Mouse (Mus musculus): ENCODE data around the gene Auts2.

Gene Auts2

GRCm38 (mm10) chr5:131826362-131827261, 716.5 kb downstream of the Auts2 start:
- no peak for DNase-seq

- DNase-seq: no peak
These were observed 717.7 kb downstream of the Auts2 start for GRCm38 (mm10) chr5:131825421-131825820.

GRCm38 (mm10) chr5:131824197-131824991, 718.8 kb downstream of the Auts2 start:
- DNase-seq: peak; percentile 34 to 57

GRCm38 (mm10) chr5:131821461-131821860, 721.7 kb downstream of the Auts2 start:
- DNase-seq: no peak

GRCm38 (mm10) chr5:131819251-131819691, 723.9 kb downstream of the Auts2 start:
- no peak for DNase-seq

GRCm38 (mm10) chr5:131815498-131815897, 727.6 kb downstream of the Auts2 start:
- no peak for DNase-seq

GRCm38 (mm10) chr5:131814503-131815003, 728.6 kb downstream of the Auts2 start:
- no peak for DNase-seq

- DNase-seq: no peak
These were observed 729.1 kb downstream of the Auts2 start for GRCm38 (mm10) chr5:131813952-131814502.

GRCm38 (mm10) chr5:131813331-131813781, 729.8 kb downstream of the Auts2 start:
- DNase-seq: no peak

GRCm38 (mm10) chr5:131812483-131813063, 730.6 kb downstream of the Auts2 start:
- no peak for DNase-seq

GRCm38 (mm10) chr5:131806350-131806749, 736.8 kb downstream of the Auts2 start:
- DNase-seq: no peak

- DNase-seq: no peak
These were observed 737.9 kb downstream of the Auts2 start for GRCm38 (mm10) chr5:131805277-131805676.

GRCm38 (mm10) chr5:131803609-131804008, 739.5 kb downstream of the Auts2 start:
- no peak for DNase-seq

GRCm38 (mm10) chr5:131802340-131803036, 740.7 kb downstream of the Auts2 start:
- peak in 1 of 2 experiments; percentile 21 for DNase-seq

- DNase-seq: no peak
These were observed 741.2 kb downstream of the Auts2 start for GRCm38 (mm10) chr5:131801924-131802323.

GRCm38 (mm10) chr5:131798373-131798772, 744.8 kb downstream of the Auts2 start:
- no peak for DNase-seq

GRCm38 (mm10) chr5:131797044-131797443, 746.1 kb downstream of the Auts2 start:
- no peak for DNase-seq

GRCm38 (mm10) chr5:131794411-131795133, 748.6 kb downstream of the Auts2 start:
- DNase-seq: no peak

GRCm38 (mm10) chr5:131789601-131790000, 753.5 kb downstream of the Auts2 start:
- no peak for DNase-seq

- peak in 1 of 2 experiments; percentile 16 for DNase-seq
These were observed 755.1 kb downstream of the Auts2 start for GRCm38 (mm10) chr5:131788008-131788407.

GRCm38 (mm10) chr5:131783241-131783640, 759.9 kb downstream of the Auts2 start:
- no peak for DNase-seq
